Mouse (Mus musculus): Measurements from ENCODE around the gene Etfdh.

Etfdh gene

GRCm38 (mm10) chr3:79629416-79629730 is at the start of gene Etfdh:
Gene Etfdh (minus strand): TSS chr3:79629500.
- peak; percentile 50 to 53 for DNase-seq (ENCODE audit: low spot score in 2 of 2)

GRCm38 (mm10) chr3:79676411-79676810 is 47.1 kb upstream of the Etfdh start:
- no peak for DNase-seq (ENCODE audit: low spot score in 2 of 2)

- DNase-seq (ENCODE audit: low spot score in 2 of 2): no peak
Measured at GRCm38 (mm10) chr3:79674641-79675040, 45.3 kb upstream of the Etfdh start.

- peak; percentile 21 to 23 for DNase-seq (ENCODE audit: low spot score in 2 of 2)
Measured at GRCm38 (mm10) chr3:79673082-79673481, 43.8 kb upstream of the Etfdh start.

GRCm38 (mm10) chr3:79672188-79672587 is 42.9 kb upstream of the Etfdh start:
- no peak for DNase-seq (ENCODE audit: low spot score in 2 of 2)

- DNase-seq (ENCODE audit: low spot score in 2 of 2): no peak
Measured at GRCm38 (mm10) chr3:79670556-79670955, 41.3 kb upstream of the Etfdh start.

GRCm38 (mm10) chr3:79664787-79665408 is 35.6 kb upstream of the Etfdh start:
- peak in 1 of 2 experiments; percentile 11 for DNase-seq (ENCODE audit: low spot score in 2 of 2)

- no peak for DNase-seq (ENCODE audit: low spot score in 2 of 2)
Measured at GRCm38 (mm10) chr3:79656682-79657081, 27.4 kb upstream of the Etfdh start.

- no peak for DNase-seq (ENCODE audit: low spot score in 2 of 2)
Measured at GRCm38 (mm10) chr3:79652129-79652528, 22.8 kb upstream of the Etfdh start.

- peak; percentile 98 to 99 for DNase-seq (ENCODE audit: low spot score in 2 of 2)
Measured at GRCm38 (mm10) chr3:79628561-79629415, 512 bp downstream of the Etfdh start, which contains the start of gene 4930579G24Rik. Gene 4930579G24Rik (plus strand): TSS chr3:79629079.

- DNase-seq (ENCODE audit: low spot score in 2 of 2): no peak
Measured at GRCm38 (mm10) chr3:79628182-79628560, 1.1 kb downstream of the Etfdh start.

- DNase-seq (ENCODE audit: low spot score in 2 of 2): no peak
Measured at GRCm38 (mm10) chr3:79627484-79628181, 1.7 kb downstream of the Etfdh start.

GRCm38 (mm10) chr3:79609886-79610285 is 19.4 kb downstream of the Etfdh start:
- DNase-seq (ENCODE audit: low spot score in 2 of 2): no peak

- no peak for DNase-seq (ENCODE audit: low spot score in 2 of 2)
Measured at GRCm38 (mm10) chr3:79595468-79595867, 33.8 kb downstream of the Etfdh start.

- no peak for DNase-seq (ENCODE audit: low spot score in 2 of 2)
Measured at GRCm38 (mm10) chr3:79591793-79592471, 37.4 kb downstream of the Etfdh start.

GRCm38 (mm10) chr3:79590863-79591792 is 38.2 kb downstream of the Etfdh start, which contains the start of gene Ppid:
Gene Ppid (plus strand): TSS chr3:79591342.
- DNase-seq (ENCODE audit: low spot score in 2 of 2): peak; percentile 53 to 75

- no peak for DNase-seq (ENCODE audit: low spot score in 2 of 2)
Measured at GRCm38 (mm10) chr3:79589671-79590070, 39.6 kb downstream of the Etfdh start.

GRCm38 (mm10) chr3:79586804-79587203 is 42.5 kb downstream of the Etfdh start:
- peak; percentile 86 to 88 for DNase-seq (ENCODE audit: low spot score in 2 of 2)

- DNase-seq (ENCODE audit: low spot score in 2 of 2): no peak
Measured at GRCm38 (mm10) chr3:79579891-79580575, 49.3 kb downstream of the Etfdh start.

GRCm38 (mm10) chr3:79578164-79578563 is 51.1 kb downstream of the Etfdh start:
- DNase-seq (ENCODE audit: low spot score in 2 of 2): no peak
